Mouse (Mus musculus): ENCODE results near the gene Eva1a. TPM values are rescaled to one million over a fixed set of nuclear protein-coding genes. Genes with fewer than 3 reads are reported as not detected.

Eva1a gene
- total and polyA plus RNA-seq, 2 experiments, result 87.4 to 97.7 TPM

GRCm38 (mm10) chr6:82115335-82115965 lies 74.6 kb downstream of the Eva1a start:
- DNase-seq (ENCODE audit: extremely low read depth, low read depth, low spot score), result no peak
- 67% methylated on average over 3 of the region's 3 CpGs for whole genome bisulfite sequencing
- Histone ChIP-seq H3K4me3 (ENCODE audit: insufficient read depth, low read depth, low read length) (no peak overlapping the region), H3K36me3 (ENCODE audit: control insufficient read depth, insufficient read depth, low read length) (no peaks in the 10 kb centered on the region), H3K27me3 (ENCODE audit: control insufficient read depth, insufficient read depth, low read length) (no peaks in the 10 kb centered on the region), H3K4me1 (ENCODE audit: control insufficient read depth, insufficient read depth, low read length) (no peaks in the 10 kb centered on the region; the same call in 1 of the 2 replicates), H3K9ac (ENCODE audit: low read depth, low read length) (no peak overlapping the region), H3K27ac (replicated peaks; ENCODE audit: insufficient read depth, low read depth, low read length) (no peak overlapping the region), H3K79me2 (ENCODE audit: control insufficient read depth, insufficient read depth, low read length) (no peaks in the 10 kb centered on the region)
- TF ChIP-seq POLR2A (IDR thresholded peaks at IDR 0.05; ENCODE audit: extremely low read depth, insufficient read depth, low read length), result no peak
- TF ChIP-seq CTCF (IDR thresholded peaks at IDR 0.05; ENCODE audit: low read depth, low read length), result no peak

GRCm38 (mm10) chr6:82116176-82116575 lies 75.3 kb downstream of the Eva1a start:
- no peaks in the 10 kb centered on the region; the same call in 1 of the 2 replicates for H3K4me1 ChIP-seq (ENCODE audit: control insufficient read depth, insufficient read depth, low read length)
- 61% methylated on average over 3 of the region's 3 CpGs for WGBS
- H3K27me3 ChIP-seq (ENCODE audit: control insufficient read depth, insufficient read depth, low read length), result no peaks in the 10 kb centered on the region
- no peak overlapping the region for H3K9ac ChIP-seq (ENCODE audit: low read depth, low read length)
- DNase-seq (ENCODE audit: extremely low read depth, low read depth, low spot score), result no peak
- H3K27ac ChIP-seq (replicated peaks; ENCODE audit: insufficient read depth, low read depth, low read length), result no peak overlapping the region
- no peaks in the 10 kb centered on the region for H3K36me3 ChIP-seq (ENCODE audit: control insufficient read depth, insufficient read depth, low read length)
- no peaks in the 10 kb centered on the region for H3K79me2 ChIP-seq (ENCODE audit: control insufficient read depth, insufficient read depth, low read length)
- H3K4me3 ChIP-seq (ENCODE audit: insufficient read depth, low read depth, low read length), result no peak overlapping the region
- TF ChIP-seq POLR2A (IDR thresholded peaks at IDR 0.05; ENCODE audit: extremely low read depth, insufficient read depth, low read length), result no peak
- no peak for TF ChIP-seq CTCF (IDR thresholded peaks at IDR 0.05; ENCODE audit: low read depth, low read length)

GRCm38 (mm10) chr6:82117871-82118270 lies 77.0 kb downstream of the Eva1a start:
- H3K27me3 ChIP-seq (ENCODE audit: control insufficient read depth, insufficient read depth, low read length), result no peaks in the 10 kb centered on the region
- H3K9ac ChIP-seq (ENCODE audit: low read depth, low read length), result no peak overlapping the region
- no peak overlapping the region for H3K4me3 ChIP-seq (ENCODE audit: insufficient read depth, low read depth, low read length)
- H3K36me3 ChIP-seq (ENCODE audit: control insufficient read depth, insufficient read depth, low read length), result no peaks in the 10 kb centered on the region
- TF ChIP-seq POLR2A (IDR thresholded peaks at IDR 0.05; ENCODE audit: extremely low read depth, insufficient read depth, low read length), result no peak
- no peak for TF ChIP-seq CTCF (IDR thresholded peaks at IDR 0.05; ENCODE audit: low read depth, low read length)
- H3K79me2 ChIP-seq (ENCODE audit: control insufficient read depth, insufficient read depth, low read length), result no peaks in the 10 kb centered on the region
- no peak for DNase-seq (ENCODE audit: extremely low read depth, low read depth, low spot score)
- 90% methylated on average over 5 of the region's 5 CpGs for WGBS
- H3K27ac ChIP-seq (replicated peaks; ENCODE audit: insufficient read depth, low read depth, low read length), result no peak overlapping the region
- no peaks in the 10 kb centered on the region; the same call in 1 of the 2 replicates for H3K4me1 ChIP-seq (ENCODE audit: control insufficient read depth, insufficient read depth, low read length)

- no peak overlapping the region for H3K9ac ChIP-seq (ENCODE audit: low read depth, low read length)
- TF ChIP-seq POLR2A (IDR thresholded peaks at IDR 0.05; ENCODE audit: extremely low read depth, insufficient read depth, low read length) (no peak), CTCF (IDR thresholded peaks at IDR 0.05; ENCODE audit: low read depth, low read length) (peak; percentile 67)
- no peaks in the 10 kb centered on the region for H3K36me3 ChIP-seq (ENCODE audit: control insufficient read depth, insufficient read depth, low read length)
- H3K4me3 ChIP-seq (ENCODE audit: insufficient read depth, low read depth, low read length), result no peak overlapping the region; the same call in 1 of the 2 replicates
- H3K27me3 ChIP-seq (ENCODE audit: control insufficient read depth, insufficient read depth, low read length), result no peaks in the 10 kb centered on the region
- no peaks in the 10 kb centered on the region for H3K79me2 ChIP-seq (ENCODE audit: control insufficient read depth, insufficient read depth, low read length)
- peak; percentile 69 for DNase-seq (ENCODE audit: extremely low read depth, low read depth, low spot score)
- H3K4me1 ChIP-seq (ENCODE audit: control insufficient read depth, insufficient read depth, low read length), result no peaks in the 10 kb centered on the region; the same call in 1 of the 2 replicates
- WGBS, result 18% methylated on average over 16 of the region's 16 CpGs
- no peak overlapping the region for H3K27ac ChIP-seq (replicated peaks; ENCODE audit: insufficient read depth, low read depth, low read length)
Observed at GRCm38 (mm10) chr6:82119322-82120162, 78.7 kb downstream of the Eva1a start.

GRCm38 (mm10) chr6:82125134-82125533 lies 84.3 kb downstream of the Eva1a start:
- no peaks in the 10 kb centered on the region for H3K79me2 ChIP-seq (ENCODE audit: control insufficient read depth, insufficient read depth, low read length)
- 91% methylated on average over 2 of the region's 2 CpGs for WGBS
- H3K4me1 ChIP-seq (ENCODE audit: control insufficient read depth, insufficient read depth, low read length), result no peaks in the 10 kb centered on the region
- DNase-seq (ENCODE audit: extremely low read depth, low read depth, low spot score), result no peak
- H3K36me3 ChIP-seq (ENCODE audit: control insufficient read depth, insufficient read depth, low read length), result no peaks in the 10 kb centered on the region
- no peaks in the 10 kb centered on the region for H3K27me3 ChIP-seq (ENCODE audit: control insufficient read depth, insufficient read depth, low read length)
- H3K4me3 ChIP-seq (ENCODE audit: insufficient read depth, low read depth, low read length), result no peak overlapping the region
- no peak overlapping the region for H3K27ac ChIP-seq (replicated peaks; ENCODE audit: insufficient read depth, low read depth, low read length)
- no peak overlapping the region for H3K9ac ChIP-seq (ENCODE audit: low read depth, low read length)
- TF ChIP-seq CTCF (IDR thresholded peaks at IDR 0.05; ENCODE audit: low read depth, low read length) (no peak), POLR2A (IDR thresholded peaks at IDR 0.05; ENCODE audit: extremely low read depth, insufficient read depth, low read length) (no peak)
